Mouse (Mus musculus) gastrocnemius, postnatal 25 days (tissue): ENCODE data around the gene Gm9376. TPM values are rescaled to one million over a fixed set of nuclear protein-coding genes. Genes with fewer than 3 reads are reported as not detected.

Experiments used
- DNase-seq: peaks from one replicate; pipeline ENCODE4 v3.0.0; 2022
- microRNA-seq, 2 experiments: library from miRNA; unstranded; fragments of <30 nt; microRNA quantifications; one replicate each; pipeline ENCODE4 v1.2.0; 2021; ENCODE audit warnings: borderline replicate concordance in 2 of 2
- total RNA-seq, 2 experiments: library from RNA; stranded (reverse); gene quantifications; 1 replicate in 1 of 2; 2 replicates in 1 of 2; pipeline ENCODE4 v1.2.3; 2021

Gm9376 gene
- total RNA-seq, 2 experiments from 2014 or later: not detected

- DNase-seq: no peak
Observed at GRCm38 (mm10) chr14:118282917-118283316, 16.2 kb downstream of the Gm9376 start.

GRCm38 (mm10) chr14:118286096-118286495 is 19.3 kb downstream of the Gm9376 start:
- DNase-seq: no peak

GRCm38 (mm10) chr14:118289133-118289532 is 22.4 kb downstream of the Gm9376 start:
- DNase-seq: no peak

- no peak for DNase-seq
Observed at GRCm38 (mm10) chr14:118290009-118290408, 23.2 kb downstream of the Gm9376 start.

GRCm38 (mm10) chr14:118302606-118303005 is 35.8 kb downstream of the Gm9376 start:
- DNase-seq: no peak

GRCm38 (mm10) chr14:118304560-118304959 is 37.8 kb downstream of the Gm9376 start:
- no peak for DNase-seq

GRCm38 (mm10) chr14:118305951-118306350 is 39.2 kb downstream of the Gm9376 start:
- no peak for DNase-seq

- no peak for DNase-seq
Observed at GRCm38 (mm10) chr14:118307060-118307459, 40.3 kb downstream of the Gm9376 start.

GRCm38 (mm10) chr14:118311703-118312102 is 44.9 kb downstream of the Gm9376 start:
- no peak for DNase-seq

- DNase-seq: no peak
Observed at GRCm38 (mm10) chr14:118312664-118313063, 45.9 kb downstream of the Gm9376 start.

- no peak for DNase-seq
Observed at GRCm38 (mm10) chr14:118313931-118314330, 47.2 kb downstream of the Gm9376 start.

GRCm38 (mm10) chr14:118317260-118317659 is 50.5 kb downstream of the Gm9376 start:
- no peak for DNase-seq

Small RNA genes lying within 50 kb of the gene (microRNA-seq; reads per million reads assigned to microRNA genes)
- 0 reads per million in 2 experiments for gene Mir6241

Other genes with a start within 250 kb of the Gm9376 start
- under 1 TPM; 0.31 to 0.70 TPM for gene Dct, start 214.7 kb upstream of the Gm9376 start, total RNA-seq
- 1 to 10 TPM; 4.6 to 6.2 TPM for gene Tgds, start 134.2 kb upstream of the Gm9376 start, total RNA-seq
- 10 to 100 TPM; 29.6 to 31.1 TPM for gene Gpr180, start 129.8 kb upstream of the Gm9376 start, total RNA-seq
- gene Sox21, start 29.9 kb upstream of the Gm9376 start, total RNA-seq: not detected